Mouse (Mus musculus): ENCODE results near the gene Vps37c. TPM values are rescaled to one million over a fixed set of nuclear protein-coding genes. Genes with fewer than 3 reads are reported as not detected.

Gene Vps37c
- polyA plus RNA-seq, 1 experiment = 30.2 TPM

- no peaks in the 10 kb centered on the region for H3K36me3 ChIP-seq (ENCODE audit: control insufficient read depth, insufficient read depth)
Observed at GRCm38 (mm10) chr19:10751607-10752006, 63.1 kb downstream of the Vps37c start.

GRCm38 (mm10) chr19:10752106-10752505 lies 63.6 kb downstream of the Vps37c start:
- H3ac ChIP-seq (ENCODE audit: control insufficient read depth, insufficient read length) = no peak overlapping the region
- no peaks in the 10 kb centered on the region for H3K79me2 ChIP-seq (ENCODE audit: control insufficient read depth, insufficient read depth)
- no peaks in the 10 kb centered on the region for H3K27me3 ChIP-seq (ENCODE audit: control insufficient read depth, insufficient read depth, insufficient read length)
- H3K4me2 ChIP-seq (ENCODE audit: low read depth) = no peak overlapping the region
- no peaks in the 10 kb centered on the region for H3K36me3 ChIP-seq (ENCODE audit: control insufficient read depth, insufficient read depth)
- TF ChIP-seq TCF12 (IDR thresholded peaks at IDR 0.05; ENCODE audit: insufficient read depth, poor library complexity, severe bottlenecking) = no peak
- no peak for TF ChIP-seq TCF3 (IDR thresholded peaks at IDR 0.05; ENCODE audit: insufficient read length, low read depth)
- no peak for TF ChIP-seq POLR2A (IDR thresholded peaks at IDR 0.05; ENCODE audit: insufficient read length, low read depth)
- no peak for TF ChIP-seq SRF (IDR thresholded peaks at IDR 0.05; ENCODE audit: control insufficient read depth, insufficient read length, low read depth)
- no peak for TF ChIP-seq POLR2AphosphoS2 (IDR thresholded peaks at IDR 0.05; ENCODE audit: insufficient read length, low read depth)
- TF ChIP-seq MYOG (IDR thresholded peaks at IDR 0.05; ENCODE audit: control insufficient read depth in 1 of 3, insufficient read depth in 1 of 3, insufficient read length in 2 of 3, low read depth in 2 of 3) = no peak
- TF ChIP-seq MAX (IDR thresholded peaks at IDR 0.05; ENCODE audit: low read depth) = no peak
- no peak for TF ChIP-seq E2F4 (IDR thresholded peaks at IDR 0.05; ENCODE audit: insufficient read depth)
- no peak for TF ChIP-seq MYOD1 (IDR thresholded peaks at IDR 0.05; ENCODE audit: control insufficient read depth in 1 of 3, insufficient read length in 2 of 3, low read depth in 2 of 3)
- no peak for TF ChIP-seq USF1 (IDR thresholded peaks at IDR 0.05; ENCODE audit: low read depth)
- TF ChIP-seq REST (IDR thresholded peaks at IDR 0.05; ENCODE audit: insufficient read depth, insufficient read length) = no peak
- TF ChIP-seq CEBPB (IDR thresholded peaks at IDR 0.05; ENCODE audit: insufficient read depth, poor library complexity, severe bottlenecking) = no peak
- no peak overlapping the region for H3K4me3 ChIP-seq

More at GRCm38 (mm10) chr19:10751607-10752006, 63.1 kb downstream of the Vps37c start:
- TF ChIP-seq MYOG (IDR thresholded peaks at IDR 0.05; ENCODE audit: control insufficient read depth in 1 of 3, insufficient read depth in 1 of 3, insufficient read length in 2 of 3, low read depth in 2 of 3) (no peak), MAX (IDR thresholded peaks at IDR 0.05; ENCODE audit: low read depth) (no peak), CEBPB (IDR thresholded peaks at IDR 0.05; ENCODE audit: insufficient read depth, poor library complexity, severe bottlenecking) (no peak), TCF3 (IDR thresholded peaks at IDR 0.05; ENCODE audit: insufficient read length, low read depth) (no peak), SRF (IDR thresholded peaks at IDR 0.05; ENCODE audit: control insufficient read depth, insufficient read length, low read depth) (no peak), POLR2AphosphoS2 (IDR thresholded peaks at IDR 0.05; ENCODE audit: insufficient read length, low read depth) (no peak), TCF12 (IDR thresholded peaks at IDR 0.05; ENCODE audit: insufficient read depth, poor library complexity, severe bottlenecking) (no peak), E2F4 (IDR thresholded peaks at IDR 0.05; ENCODE audit: insufficient read depth) (no peak), USF1 (IDR thresholded peaks at IDR 0.05; ENCODE audit: low read depth) (no peak), MYOD1 (IDR thresholded peaks at IDR 0.05; ENCODE audit: control insufficient read depth in 1 of 3, insufficient read length in 2 of 3, low read depth in 2 of 3) (no peak), POLR2A (IDR thresholded peaks at IDR 0.05; ENCODE audit: insufficient read length, low read depth) (no peak), REST (IDR thresholded peaks at IDR 0.05; ENCODE audit: insufficient read depth, insufficient read length) (no peak)
- H3ac ChIP-seq (ENCODE audit: control insufficient read depth, insufficient read length) = no peak overlapping the region
- no peaks in the 10 kb centered on the region for H3K79me2 ChIP-seq (ENCODE audit: control insufficient read depth, insufficient read depth)
- no peak overlapping the region for H3K4me3 ChIP-seq
- H3K27me3 ChIP-seq (ENCODE audit: control insufficient read depth, insufficient read depth, insufficient read length) = no peaks in the 10 kb centered on the region
- no peak overlapping the region for H3K4me2 ChIP-seq (ENCODE audit: low read depth)

GRCm38 (mm10) chr19:10752646-10753045 lies 64.1 kb downstream of the Vps37c start:
- TF ChIP-seq USF1 (IDR thresholded peaks at IDR 0.05; ENCODE audit: low read depth) = no peak
- TF ChIP-seq CEBPB (IDR thresholded peaks at IDR 0.05; ENCODE audit: insufficient read depth, poor library complexity, severe bottlenecking) = no peak
- TF ChIP-seq MYOG (IDR thresholded peaks at IDR 0.05; ENCODE audit: control insufficient read depth in 1 of 3, insufficient read depth in 1 of 3, insufficient read length in 2 of 3, low read depth in 2 of 3) = no peak
- TF ChIP-seq POLR2AphosphoS2 (IDR thresholded peaks at IDR 0.05; ENCODE audit: insufficient read length, low read depth) = no peak
- no peak for TF ChIP-seq MYOD1 (IDR thresholded peaks at IDR 0.05; ENCODE audit: control insufficient read depth in 1 of 3, insufficient read length in 2 of 3, low read depth in 2 of 3)
- no peak for TF ChIP-seq MAX (IDR thresholded peaks at IDR 0.05; ENCODE audit: low read depth)
- H3K36me3 ChIP-seq (ENCODE audit: control insufficient read depth, insufficient read depth) = no peaks in the 10 kb centered on the region
- H3K4me3 ChIP-seq = no peak overlapping the region
- no peaks in the 10 kb centered on the region for H3K27me3 ChIP-seq (ENCODE audit: control insufficient read depth, insufficient read depth, insufficient read length)
- H3K79me2 ChIP-seq (ENCODE audit: control insufficient read depth, insufficient read depth) = no peaks in the 10 kb centered on the region
- H3K4me2 ChIP-seq (ENCODE audit: low read depth) = no peak overlapping the region
- no peak overlapping the region for H3ac ChIP-seq (ENCODE audit: control insufficient read depth, insufficient read length)

- Histone ChIP-seq H3K36me3 (ENCODE audit: control insufficient read depth, insufficient read depth) (no peaks in the 10 kb centered on the region), H3ac (ENCODE audit: control insufficient read depth, insufficient read length) (no peak overlapping the region), H3K27me3 (ENCODE audit: control insufficient read depth, insufficient read depth, insufficient read length) (no peaks in the 10 kb centered on the region), H3K79me2 (ENCODE audit: control insufficient read depth, insufficient read depth) (no peaks in the 10 kb centered on the region), H3K4me3 (no peak overlapping the region), H3K4me2 (ENCODE audit: low read depth) (no peak overlapping the region)
- no peak for TF ChIP-seq SRF (IDR thresholded peaks at IDR 0.05; ENCODE audit: control insufficient read depth, insufficient read length, low read depth)
- no peak for TF ChIP-seq TCF12 (IDR thresholded peaks at IDR 0.05; ENCODE audit: insufficient read depth, poor library complexity, severe bottlenecking)
- TF ChIP-seq REST (IDR thresholded peaks at IDR 0.05; ENCODE audit: insufficient read depth, insufficient read length) = no peak
- TF ChIP-seq POLR2AphosphoS2 (IDR thresholded peaks at IDR 0.05; ENCODE audit: insufficient read length, low read depth) = no peak
- no peak for TF ChIP-seq TCF3 (IDR thresholded peaks at IDR 0.05; ENCODE audit: insufficient read length, low read depth)
- no peak for TF ChIP-seq MAX (IDR thresholded peaks at IDR 0.05; ENCODE audit: low read depth)
- no peak for TF ChIP-seq MYOD1 (IDR thresholded peaks at IDR 0.05; ENCODE audit: control insufficient read depth in 1 of 3, insufficient read length in 2 of 3, low read depth in 2 of 3)
- no peak for TF ChIP-seq POLR2A (IDR thresholded peaks at IDR 0.05; ENCODE audit: insufficient read length, low read depth)
- TF ChIP-seq E2F4 (IDR thresholded peaks at IDR 0.05; ENCODE audit: insufficient read depth) = no peak
- TF ChIP-seq USF1 (IDR thresholded peaks at IDR 0.05; ENCODE audit: low read depth) = no peak
- TF ChIP-seq CEBPB (IDR thresholded peaks at IDR 0.05; ENCODE audit: insufficient read depth, poor library complexity, severe bottlenecking) = no peak
Observed at GRCm38 (mm10) chr19:10757125-10757524, 68.6 kb downstream of the Vps37c start.

GRCm38 (mm10) chr19:10757526-10757925 lies 69.0 kb downstream of the Vps37c start:
- Histone ChIP-seq H3K4me3 (no peak overlapping the region), H3K79me2 (ENCODE audit: control insufficient read depth, insufficient read depth) (no peaks in the 10 kb centered on the region), H3K4me2 (ENCODE audit: low read depth) (no peak overlapping the region), H3K27me3 (ENCODE audit: control insufficient read depth, insufficient read depth, insufficient read length) (no peaks in the 10 kb centered on the region), H3ac (ENCODE audit: control insufficient read depth, insufficient read length) (no peak overlapping the region), H3K36me3 (ENCODE audit: control insufficient read depth, insufficient read depth) (no peaks in the 10 kb centered on the region)
- no peak for TF ChIP-seq USF1 (IDR thresholded peaks at IDR 0.05; ENCODE audit: low read depth)
- TF ChIP-seq REST (IDR thresholded peaks at IDR 0.05; ENCODE audit: insufficient read depth, insufficient read length) = no peak
- no peak for TF ChIP-seq MYOD1 (IDR thresholded peaks at IDR 0.05; ENCODE audit: control insufficient read depth in 1 of 3, insufficient read length in 2 of 3, low read depth in 2 of 3)
- TF ChIP-seq MAX (IDR thresholded peaks at IDR 0.05; ENCODE audit: low read depth) = no peak
